Mouse (Mus musculus) embryonic facial prominence, embryonic 10.5 days (tissue): ENCODE data around the gene Catsper1. TPM values are rescaled to one million over a fixed set of nuclear protein-coding genes. Genes with fewer than 3 reads are reported as not detected.

Source experiments
- DNase-seq: peaks from one replicate; pipeline ENCODE4 v3.0.0-alpha.2; 2017; ENCODE audit warnings: low spot score
- H3K27ac ChIP-seq: fragments of 300-500 bp; sonication (generic); replicated peaks from 2 replicates; pipeline ENCODE4 v1.5.1; 2016; ENCODE audit warnings: mild to moderate bottlenecking
- H3K27me3 ChIP-seq: fragments of 300-500 bp; sonication (generic); replicated peaks from 2 replicates; pipeline ENCODE4 v1.6.1; 2016; ENCODE audit warnings: low read depth, mild to moderate bottlenecking; ENCODE audit not compliant: poor library complexity, severe bottlenecking
- H3K36me3 ChIP-seq: fragments of 300-500 bp; sonication (generic); replicated peaks from 2 replicates; pipeline ENCODE4 v1.6.1; 2016; ENCODE audit warnings: mild to moderate bottlenecking, moderate library complexity
- H3K4me1 ChIP-seq: fragments of 300-500 bp; sonication (generic); 2 replicates; pipeline ENCODE4 v1.6.1; 2016
- H3K4me3 ChIP-seq: fragments of 300-500 bp; sonication (generic); 2 replicates; pipeline ENCODE4 v1.5.1; 2016; ENCODE audit warnings: mild to moderate bottlenecking, moderate library complexity
- H3K9me3 ChIP-seq: fragments of 300-500 bp; sonication (generic); 2 replicates; pipeline ENCODE4 v1.6.1; 2016; ENCODE audit warnings: mild to moderate bottlenecking
- WGBS: fragments of 180-500 bp; shearing (Covaris S2); methylation state at CpG from one replicate; pipeline ENCODE4 v1.1.7; 2016; 5-methylcytosine and 5-hydroxymethylcytosine counted together
- polyA plus RNA-seq: library from polyadenylated mRNA; unstranded; fragments of >200 nt; fragmentation: Nextera tagmentation; extraction: Ambion mirVana; gene quantifications from 2 replicates; pipeline ENCODE4 v1.2.1, GENCODE M21; 2016

Catsper1 gene
- polyA plus RNA-seq, 1 experiment from 2014 or later: not detected

DNA sequence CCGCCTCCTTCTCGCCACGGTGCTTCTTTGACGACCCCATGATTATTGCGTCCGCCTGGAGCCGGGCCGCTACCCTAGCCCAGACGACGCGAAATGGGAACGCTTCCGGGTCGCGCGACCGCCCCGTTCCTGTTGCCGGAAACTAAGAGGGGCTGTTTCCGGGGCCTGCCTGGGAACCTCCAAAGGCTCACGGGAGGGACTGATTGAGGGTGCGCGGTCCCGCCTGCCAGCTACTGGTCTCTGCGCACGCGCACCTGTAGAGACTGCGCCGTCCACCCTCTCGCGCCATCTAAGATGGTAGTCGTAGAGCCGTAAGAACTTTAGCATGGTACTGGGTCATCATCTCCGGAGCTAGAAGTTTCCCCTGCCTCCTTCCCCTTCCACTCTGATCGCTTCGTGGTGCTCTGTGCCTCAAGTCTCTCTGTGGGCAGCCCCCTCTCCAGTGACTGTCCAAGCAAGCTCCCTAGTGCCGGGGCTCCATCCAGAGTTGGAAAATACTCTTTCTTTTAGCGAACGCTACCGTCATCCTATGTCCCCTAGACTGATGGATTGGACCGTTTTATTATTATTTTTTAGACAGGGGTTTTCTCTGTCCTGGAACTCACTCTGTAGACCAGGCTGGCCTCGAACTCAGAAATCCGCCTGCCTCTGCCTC, 53.2 kb downstream of the Catsper1 start, which contains the start of gene Sart1:
Sart1 (minus strand) TSS at position 116 of the 655 bp plus-strand sequence.
- peak; percentile 96 for DNase-seq
- Histone ChIP-seq H3K36me3 (peaks cover 32% of the 10 kb centered on the region), H3K4me1 (peaks cover 35% of the 10 kb centered on the region), H3K27ac (peak within 1 kb of the TSS; percentile 93), H3K9me3 (no peaks in the 10 kb centered on the region), H3K4me3 (peak within 1 kb of the TSS; percentile 100), H3K27me3 (no peaks in the 10 kb centered on the region)
- 2% methylated on average over 43 of the region's 43 CpGs for WGBS

DNA sequence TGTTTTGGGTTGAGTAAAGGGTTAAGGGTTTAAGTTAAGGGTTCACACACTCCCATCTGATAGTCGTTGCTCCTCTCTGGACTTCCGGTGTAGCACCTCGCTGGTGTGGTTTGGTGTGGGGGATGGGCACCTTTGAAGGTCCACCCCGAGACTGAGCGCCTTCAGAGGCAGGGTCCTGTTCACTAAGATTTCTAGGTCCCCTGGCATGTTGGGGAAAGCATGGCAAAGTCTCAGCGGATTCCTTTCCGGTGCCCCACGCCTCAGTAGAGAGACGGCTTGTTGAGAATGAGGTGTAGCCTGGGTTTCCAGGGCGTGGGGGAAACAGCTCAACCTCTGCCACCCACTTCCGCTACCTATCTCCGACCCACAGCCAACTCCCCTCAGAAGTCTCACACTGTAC, 54.1 kb downstream of the Catsper1 start:
- H3K36me3 ChIP-seq: peaks cover 22% of the 10 kb centered on the region
- WGBS: 46% methylated on average over 12 of the region's 12 CpGs
- H3K27ac ChIP-seq: peak overlapping the region; percentile 93
- H3K27me3 ChIP-seq: no peaks in the 10 kb centered on the region
- H3K9me3 ChIP-seq: no peaks in the 10 kb centered on the region
- H3K4me1 ChIP-seq: peaks cover 35% of the 10 kb centered on the region
- DNase-seq: peak; percentile 40
- H3K4me3 ChIP-seq: peak overlapping the region; percentile 100

DNA sequence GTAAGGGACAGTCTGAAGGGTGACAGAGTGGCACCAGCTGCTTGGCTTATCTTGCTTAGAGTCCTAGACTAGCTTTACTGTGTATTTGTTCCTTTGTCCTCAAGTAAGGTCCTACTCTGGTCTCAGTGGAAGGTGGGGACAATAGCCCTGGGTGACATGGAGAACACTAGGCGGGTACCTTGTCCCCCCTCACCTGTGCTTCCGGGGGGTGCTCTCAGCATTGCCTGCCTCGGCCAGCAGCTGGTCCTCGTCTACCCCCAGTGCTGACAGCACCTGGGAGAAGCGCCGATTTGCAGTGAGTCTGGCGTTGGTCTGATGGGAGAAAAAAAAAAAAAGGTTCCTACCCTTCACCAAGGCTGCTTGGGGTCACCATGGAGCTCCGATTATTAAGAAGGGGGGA, 54.9 kb downstream of the Catsper1 start:
- no peak for DNase-seq
- Histone ChIP-seq H3K27ac (no peak overlapping the region; the same call in 1 of the 2 replicates), H3K9me3 (no peaks in the 10 kb centered on the region), H3K4me1 (peaks cover 35% of the 10 kb centered on the region), H3K4me3 (peak overlapping the region; percentile 100), H3K36me3 (peaks cover 14% of the 10 kb centered on the region), H3K27me3 (no peaks in the 10 kb centered on the region)
- 88% methylated on average over 8 of the region's 8 CpGs for WGBS

DNA sequence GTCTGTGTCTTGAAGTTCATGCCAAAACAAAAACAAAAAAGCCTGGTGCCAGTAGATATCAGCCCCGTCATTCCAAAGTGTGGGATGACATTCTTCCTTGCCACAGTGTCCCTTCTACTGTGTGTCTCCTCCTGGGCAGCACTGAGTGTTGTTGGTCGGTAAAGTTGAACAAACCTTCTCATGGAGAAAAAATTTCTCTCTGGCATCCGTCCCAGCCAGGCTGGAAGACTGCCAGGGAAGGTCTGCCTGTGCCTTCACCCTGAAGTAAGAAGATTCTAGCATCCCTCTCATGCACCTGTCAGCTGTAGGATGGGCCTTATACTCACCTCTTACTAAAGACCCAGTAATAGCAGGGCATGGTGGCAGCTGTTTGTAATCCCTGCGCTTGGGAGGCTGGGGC, 57.4 kb downstream of the Catsper1 start:
- Histone ChIP-seq H3K9me3 (no peaks in the 10 kb centered on the region), H3K27ac (no peak overlapping the region), H3K4me1 (peaks cover 19% of the 10 kb centered on the region), H3K36me3 (no peaks in the 10 kb centered on the region), H3K27me3 (no peaks in the 10 kb centered on the region), H3K4me3 (no peak overlapping the region)
- 77% methylated on average over 4 of the region's 4 CpGs for WGBS
- DNase-seq: no peak

Other genes with a start within 250 kb of the Catsper1 start
- 70.5 and 73.4 TPM in 2 replicates for gene Yif1a, start 247.2 kb upstream of the Catsper1 start, polyA plus RNA-seq
- 28.4 and 31.7 TPM in 2 replicates for gene Cnih2, start 237.2 kb upstream of the Catsper1 start, polyA plus RNA-seq
- gene Rab1b, start 228.7 kb upstream of the Catsper1 start, polyA plus RNA-seq: 266 and 270 TPM in 2 replicates
- 30.0 and 31.2 TPM in 2 replicates for gene Klc2, start 217.2 kb upstream of the Catsper1 start, polyA plus RNA-seq
- gene Pacs1, start 62.6 kb upstream of the Catsper1 start, polyA plus RNA-seq: 24.8 and 25.6 TPM in 2 replicates
- 456 and 467 TPM in 2 replicates for gene Sf3b2, start 40.3 kb upstream of the Catsper1 start, polyA plus RNA-seq
- 8.5 and 8.6 TPM in 2 replicates for gene Gal3st3, start 37.4 kb upstream of the Catsper1 start, polyA plus RNA-seq
- gene Cst6, start 13.8 kb downstream of the Catsper1 start, polyA plus RNA-seq: 0.24 and 0.65 TPM in 2 replicates
- 90.4 and 93.7 TPM in 2 replicates for gene Eif1ad, start 31.0 kb downstream of the Catsper1 start, polyA plus RNA-seq
- gene Banf1, start 31.4 kb downstream of the Catsper1 start, polyA plus RNA-seq: 570 and 593 TPM in 2 replicates
- gene Sart1, start 53.0 kb downstream of the Catsper1 start, polyA plus RNA-seq: 89.4 and 96.6 TPM in 2 replicates
- gene Tsga10ip, start 66.8 kb downstream of the Catsper1 start, polyA plus RNA-seq: 0.28 and 0.72 TPM in 2 replicates
- gene Drap1, start 89.2 kb downstream of the Catsper1 start, polyA plus RNA-seq: 222 and 242 TPM in 2 replicates
- gene AI837181, start 89.4 kb downstream of the Catsper1 start, polyA plus RNA-seq: 49.5 and 55.0 TPM in 2 replicates
- not detected in 2 replicates for gene Fosl1, start 111.8 kb downstream of the Catsper1 start, polyA plus RNA-seq
- 6.2 and 7.4 TPM in 2 replicates for gene Ccdc85b, start 122.2 kb downstream of the Catsper1 start, polyA plus RNA-seq
- gene Fibp, start 124.9 kb downstream of the Catsper1 start, polyA plus RNA-seq: 101 and 109 TPM in 2 replicates
- 1.1 and 1.5 TPM in 2 replicates for gene Ctsw, start 132.8 kb downstream of the Catsper1 start, polyA plus RNA-seq
- 75.8 and 80.6 TPM in 2 replicates for gene Efemp2, start 138.2 kb downstream of the Catsper1 start, polyA plus RNA-seq
- 41.1 and 45.1 TPM in 2 replicates for gene Mus81, start 152.7 kb downstream of the Catsper1 start, polyA plus RNA-seq
- gene Cfl1, start 154.7 kb downstream of the Catsper1 start, polyA plus RNA-seq: 3,028 and 3,069 TPM in 2 replicates
- not detected in 2 replicates for gene 1700020D05Rik, start 168.0 kb downstream of the Catsper1 start, polyA plus RNA-seq
- 6.3 and 8.4 TPM in 2 replicates for gene Snx32, start 174.8 kb downstream of the Catsper1 start, polyA plus RNA-seq
- gene Ovol1, start 224.9 kb downstream of the Catsper1 start, polyA plus RNA-seq: 0.83 and 1.3 TPM in 2 replicates
- gene Ap5b1, start 232.3 kb downstream of the Catsper1 start, polyA plus RNA-seq: 2.1 and 2.6 TPM in 2 replicates